Mouse (Mus musculus) thymus, postnatal 10 days (tissue): ENCODE measurements around the gene Unc80.

Experiments used
- DNase-seq, 2 experiments: peaks; one replicate each; pipeline ENCODE4 v3.0.0; 2021; ENCODE audit warnings: low spot score in 2 of 2

Unc80 gene

GRCm38 (mm10) chr1:66704523-66704922 is 236.4 kb downstream of the Unc80 start:
- no peak for DNase-seq

DNA sequence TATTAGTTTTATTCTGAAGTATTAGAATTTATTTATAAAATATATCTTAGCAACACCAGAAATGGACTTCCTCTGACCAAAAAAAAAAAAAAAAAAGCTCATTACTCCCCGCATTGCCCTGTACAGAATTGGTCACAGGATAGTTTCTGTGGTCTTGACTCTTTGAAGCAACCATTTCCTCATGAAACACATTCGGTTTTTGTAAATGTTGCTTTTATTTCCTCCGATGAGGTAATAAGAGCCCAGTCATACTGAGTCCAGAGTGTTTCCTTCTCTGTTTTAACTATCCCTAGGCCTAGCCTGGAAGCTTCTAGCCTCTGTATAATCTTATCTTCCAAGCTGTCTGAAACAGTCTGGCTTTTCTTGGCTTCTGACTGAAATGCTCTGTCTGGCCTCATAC is 244.7 kb downstream of the Unc80 start:
- no peak for DNase-seq

DNA sequence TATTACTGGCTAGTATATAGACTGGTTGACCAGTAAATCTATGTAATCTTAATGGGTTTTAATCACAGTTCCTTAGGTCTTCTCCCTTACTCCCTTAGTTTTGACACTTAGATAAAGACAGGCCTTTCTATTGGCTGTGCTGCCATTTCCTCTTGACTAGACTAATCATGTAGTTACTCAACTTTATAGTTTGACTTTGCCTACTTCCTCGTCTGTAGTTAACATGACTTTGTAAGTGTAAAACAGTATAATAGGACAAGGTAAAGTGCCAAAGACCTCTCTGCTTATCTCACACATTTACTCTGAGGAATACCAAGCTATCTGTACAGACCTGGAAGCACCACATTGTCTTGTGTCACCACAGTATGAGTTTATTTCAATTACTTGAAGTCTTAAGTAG is 262.4 kb downstream of the Unc80 start:
- DNase-seq = no peak
